Mouse (Mus musculus) MEL (cell line): ENCODE data around the gene Nadk. TPM values are rescaled to one million over a fixed set of nuclear protein-coding genes. Genes with fewer than 3 reads are reported as not detected.

Experiments
- DNase-seq: peaks from one replicate; pipeline ENCODE4 v3.0.0; 2011; ENCODE audit warnings: low read depth, low spot score
- H3K27ac ChIP-seq: 2 replicates; pipeline ENCODE4 v1.5.1; 2012; ENCODE audit warnings: low read depth, mild to moderate bottlenecking, control low read depth, low read length, moderate library complexity; ENCODE audit not compliant: control insufficient read depth
- H3K27me3 ChIP-seq, 2 experiments: fragments of 150-350 bp in 1 of 2; sonication (generic) in 1 of 2; 2 replicates each; pipeline ENCODE4 v1.6.1; 2012; ENCODE audit warnings: low read length in 2 of 2, mild to moderate bottlenecking in 2 of 2, improper control_type of control experiment in 1 of 2, moderate library complexity in 1 of 2; ENCODE audit not compliant: insufficient read depth in 2 of 2, control insufficient read depth in 1 of 2
- H3K36me3 ChIP-seq, 2 experiments: 2 replicates each; pipeline ENCODE4 v1.6.1; 2012 to 2014; ENCODE audit warnings: low read length in 2 of 2, improper control_type of control experiment in 1 of 2, inconsistent platforms in 1 of 2, mild to moderate bottlenecking in 1 of 2; ENCODE audit not compliant: insufficient read depth in 2 of 2, control insufficient read depth in 1 of 2
- H3K4me1 ChIP-seq, 2 experiments: fragments of 150-350 bp in 1 of 2; sonication (generic) in 1 of 2; 2 replicates each; pipeline ENCODE4 v1.6.1; 2012; ENCODE audit warnings: low read length in 2 of 2, improper control_type of control experiment in 1 of 2, mild to moderate bottlenecking in 1 of 2; ENCODE audit not compliant: insufficient read depth in 2 of 2, control insufficient read depth in 1 of 2
- H3K4me3 ChIP-seq, 2 experiments: fragments of 150-350 bp in 1 of 2; sonication (generic) in 1 of 2; 2 replicates each; pipeline ENCODE4 v1.5.1; 2012; ENCODE audit warnings: low read depth in 2 of 2, low read length in 2 of 2, mild to moderate bottlenecking in 2 of 2, moderate library complexity in 2 of 2, control low read depth in 1 of 2, improper control_type of control experiment in 1 of 2; ENCODE audit not compliant: control insufficient read depth in 1 of 2, insufficient read depth in 1 of 2
- H3K79me2 ChIP-seq: 2 replicates; pipeline ENCODE4 v1.6.1; 2012; ENCODE audit warnings: mild to moderate bottlenecking, low read length, moderate library complexity; ENCODE audit not compliant: control insufficient read depth, poor library complexity, insufficient read depth
- H3K9ac ChIP-seq: 2 replicates; pipeline ENCODE4 v1.6.1; 2012; ENCODE audit warnings: low read depth, mild to moderate bottlenecking, control low read depth, low read length, moderate library complexity; ENCODE audit not compliant: control insufficient read depth, poor library complexity, severe bottlenecking
- H3K9me3 ChIP-seq: fragments of 150-350 bp; sonication (generic); replicated peaks from 2 replicates; pipeline ENCODE4 v1.6.1; 2012; ENCODE audit warnings: mild to moderate bottlenecking, low read length, improper control_type of control experiment, moderate library complexity; ENCODE audit not compliant: insufficient read depth
- CHD1 ChIP-seq: IDR thresholded peaks from 2 replicates; pipeline ENCODE4 v1.6.1; 2012; ENCODE audit warnings: low read depth, mild to moderate bottlenecking, inconsistent platforms, low read length, improper control_type of control experiment
- CHD2 ChIP-seq: IDR thresholded peaks from 2 replicates; pipeline ENCODE4 v1.6.1; 2011; ENCODE audit warnings: low read length, improper control_type of control experiment
- CTCF ChIP-seq, 3 experiments: IDR thresholded peaks in 2 of 3; conservative IDR thresholded peaks in 1 of 3; 2 replicates each; pipeline ENCODE4 v1.5.1; 2011 to 2012; ENCODE audit warnings: low read length in 3 of 3, low read depth in 2 of 3, mild to moderate bottlenecking in 2 of 3, improper control_type of control experiment in 1 of 3, inconsistent platforms in 1 of 3, mixed read lengths in 1 of 3, moderate library complexity in 1 of 3; ENCODE audit not compliant: control insufficient read depth in 1 of 3, insufficient read depth in 1 of 3, poor library complexity in 1 of 3, severe bottlenecking in 1 of 3
- ELF1 ChIP-seq: IDR thresholded peaks from 2 replicates; pipeline ENCODE4 v1.6.1; 2014; ENCODE audit warnings: low read depth, mild to moderate bottlenecking, inconsistent platforms, low read length, improper control_type of control experiment, moderate library complexity
- ETS1 ChIP-seq: IDR thresholded peaks from 2 replicates; pipeline ENCODE4 v1.6.1; 2012; ENCODE audit warnings: low read depth, mild to moderate bottlenecking, inconsistent platforms, low read length, improper control_type of control experiment, moderate library complexity
- JUND ChIP-seq: IDR thresholded peaks from 2 replicates; pipeline ENCODE4 v1.6.1; 2011; ENCODE audit warnings: low read depth, mild to moderate bottlenecking, improper control_type of control experiment, low read length
- MAFK ChIP-seq: IDR thresholded peaks from 2 replicates; pipeline ENCODE4 v1.6.1; 2011; ENCODE audit warnings: low read depth, mild to moderate bottlenecking, low read length, improper control_type of control experiment, borderline replicate concordance
- MEF2A ChIP-seq: IDR thresholded peaks from 2 replicates; pipeline ENCODE4 v1.6.1; 2014; ENCODE audit warnings: low read depth, mild to moderate bottlenecking, inconsistent platforms, low read length, improper control_type of control experiment; ENCODE audit not compliant: poor library complexity, insufficient replicate concordance, severe bottlenecking; ENCODE audit errors: extremely low read depth
- MXI1 ChIP-seq: IDR thresholded peaks from 2 replicates; pipeline ENCODE4 v1.6.1; 2011; ENCODE audit warnings: mild to moderate bottlenecking, low read depth, low read length, improper control_type of control experiment
- MYC ChIP-seq: IDR thresholded peaks from 2 replicates; pipeline ENCODE4 v1.6.1; 2011; ENCODE audit warnings: low read depth, mild to moderate bottlenecking, low read length, improper control_type of control experiment, moderate library complexity
- POLR2A ChIP-seq, 2 experiments: IDR thresholded peaks; 2 replicates each; pipeline ENCODE4 v1.6.1; 2011 to 2012; ENCODE audit warnings: low read length in 2 of 2, mild to moderate bottlenecking in 2 of 2, control low read depth in 1 of 2, improper control_type of control experiment in 1 of 2, low read depth in 1 of 2, moderate library complexity in 1 of 2; ENCODE audit not compliant: control insufficient read depth in 1 of 2, insufficient read depth in 1 of 2, poor library complexity in 1 of 2
- POLR2AphosphoS2 ChIP-seq: IDR thresholded peaks from 2 replicates; pipeline ENCODE4 v1.6.1; 2011; ENCODE audit warnings: low read length, improper control_type of control experiment
- POLR2AphosphoS5 ChIP-seq: IDR thresholded peaks from 2 replicates; pipeline ENCODE4 v1.6.1; 2012; ENCODE audit warnings: low read depth, borderline replicate concordance, mild to moderate bottlenecking, inconsistent platforms, low read length, moderate library complexity, mixed read lengths
- RAD21 ChIP-seq: IDR thresholded peaks from 2 replicates; pipeline ENCODE4 v1.6.1; 2011; ENCODE audit warnings: mild to moderate bottlenecking, low read depth, low read length, improper control_type of control experiment
- RCOR1 ChIP-seq: IDR thresholded peaks from 2 replicates; pipeline ENCODE4 v1.6.1; 2012; ENCODE audit warnings: low read depth, mild to moderate bottlenecking, inconsistent platforms, low read length, improper control_type of control experiment
- SMC3 ChIP-seq: IDR thresholded peaks from 2 replicates; pipeline ENCODE4 v1.6.1; 2011; ENCODE audit warnings: low read depth, low read length, improper control_type of control experiment
- TAL1 ChIP-seq: IDR thresholded peaks from 2 replicates; pipeline ENCODE4 v1.6.1; 2012; ENCODE audit warnings: mild to moderate bottlenecking, inconsistent platforms, low read length, moderate library complexity, mixed read lengths
- TBP ChIP-seq: IDR thresholded peaks from 2 replicates; pipeline ENCODE4 v1.8.0; 2011; ENCODE audit warnings: low read depth, low read length, improper control_type of control experiment
- TCF12 ChIP-seq: IDR thresholded peaks from 2 replicates; pipeline ENCODE4 v1.6.1; 2014; ENCODE audit warnings: low read depth, mild to moderate bottlenecking, inconsistent platforms, low read length, improper control_type of control experiment, moderate library complexity
- UBTF ChIP-seq: IDR thresholded peaks from 2 replicates; pipeline ENCODE4 v1.6.1; 2012; ENCODE audit warnings: low read depth, mild to moderate bottlenecking, inconsistent platforms, low read length, improper control_type of control experiment, moderate library complexity, borderline replicate concordance; ENCODE audit not compliant: insufficient read depth
- USF2 ChIP-seq, 2 experiments: IDR thresholded peaks; 2 replicates each; pipeline ENCODE4 v1.6.1; 2011 to 2012; ENCODE audit warnings: improper control_type of control experiment in 2 of 2, low read length in 2 of 2, borderline replicate concordance in 1 of 2, inconsistent platforms in 1 of 2, low read depth in 1 of 2, mild to moderate bottlenecking in 1 of 2; ENCODE audit not compliant: insufficient read depth in 1 of 2
- ZC3H11A ChIP-seq: IDR thresholded peaks from 2 replicates; pipeline ENCODE4 v1.6.1; 2012; ENCODE audit warnings: low read depth, mild to moderate bottlenecking, inconsistent platforms, low read length, improper control_type of control experiment
- ZKSCAN1 ChIP-seq: IDR thresholded peaks from 2 replicates; pipeline ENCODE4 v1.6.1; 2012; ENCODE audit warnings: low read depth, mild to moderate bottlenecking, inconsistent platforms, low read length, improper control_type of control experiment, moderate library complexity
- polyA plus RNA-seq, 2 experiments: library from polyadenylated mRNA; stranded (reverse) in 1 of 2; unstranded in 1 of 2; fragments of >175 nt in 1 of 2; fragments of >200 nt in 1 of 2; gene quantifications; 2 replicates each; pipeline versions ENCODE4 v1.2.1 to v1.2.4; 2012; ENCODE audit warnings: low replicate concordance in 2 of 2, low read depth in 1 of 2; ENCODE audit not compliant: insufficient read length in 2 of 2, insufficient read depth in 1 of 2, missing spikeins in 1 of 2
- total RNA-seq: library from RNA; depleted of rRNA; stranded (reverse); fragments of 300-350 nt; gene quantifications from 2 replicates; pipeline ENCODE4 v1.2.3, GENCODE M21; 2012

The Nadk gene
- total and polyA plus RNA-seq, 3 experiments, result 53.2 to 258 (median 151) TPM

DNA sequence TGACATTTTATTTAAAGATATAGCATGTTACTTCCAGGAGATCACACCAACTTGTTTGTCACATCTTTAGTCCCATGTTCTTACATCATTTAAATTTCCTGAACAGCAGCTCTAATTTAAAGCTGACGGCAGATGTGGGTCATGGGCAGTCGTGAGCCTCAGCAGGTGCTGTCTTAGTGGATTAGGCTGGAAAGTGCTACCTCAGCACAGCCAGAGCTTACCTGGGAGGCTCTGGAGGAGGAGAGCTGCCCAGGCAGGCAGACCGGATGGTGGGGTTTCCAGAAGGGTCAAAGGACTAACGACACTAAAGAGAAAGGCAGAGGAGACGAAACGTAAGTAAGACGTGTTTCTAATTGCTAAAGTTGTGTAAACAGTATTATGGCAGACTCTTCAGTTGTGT is 39.9 kb upstream of the Nadk start:
- TF ChIP-seq CHD2, result no peak
- no peak for TF ChIP-seq POLR2AphosphoS2
- TF ChIP-seq CTCF (IDR thresholded peaks at IDR 0.05 in 2 of 3, conservative IDR thresholded peaks at IDR 0.05 in 1 of 3; ENCODE audit: control insufficient read depth in 1 of 3, insufficient read depth in 1 of 3, low read depth in 2 of 3, low read length in 3 of 3, poor library complexity in 1 of 3, severe bottlenecking in 1 of 3), result no peak
- no peak for TF ChIP-seq RAD21
- no peak for TF ChIP-seq JUND
- no peak for TF ChIP-seq MYC
- TF ChIP-seq TAL1, result no peak
- no peak for TF ChIP-seq SMC3
- no peak for TF ChIP-seq MEF2A
- TF ChIP-seq ETS1, result no peak
- no peak for TF ChIP-seq MXI1
- no peak for TF ChIP-seq MAFK
- TF ChIP-seq USF2 (IDR thresholded peaks at IDR 0.05; ENCODE audit: borderline replicate concordance in 1 of 2, insufficient read depth in 1 of 2, low read depth in 1 of 2, low read length in 2 of 2), result no peak
- no peak for TF ChIP-seq CHD1
- TF ChIP-seq ZC3H11A, result no peak
- no peak for TF ChIP-seq POLR2AphosphoS5
- H3K4me1 ChIP-seq, result no peaks in the 10 kb centered on the region
- no peak overlapping the region for H3K9ac ChIP-seq
- DNase-seq, result no peak
- H3K4me3 ChIP-seq, result no peak overlapping the region
- H3K79me2 ChIP-seq, result peaks cover 16% of the 10 kb centered on the region
- H3K9me3 ChIP-seq, result no peaks in the 10 kb centered on the region
- peaks cover 0 to 4% of the 10 kb centered on the region in 2 experiments; a peak in 2 of 4 replicates for H3K36me3 ChIP-seq
- no peaks in the 10 kb centered on the region for H3K27me3 ChIP-seq
- no peak overlapping the region for H3K27ac ChIP-seq

GRCm38 (mm10) chr4:155525751-155526150 is 36.4 kb upstream of the Nadk start:
- Histone ChIP-seq H3K9ac (no peak overlapping the region), H3K36me3 (peaks cover 4 to 20% of the 10 kb centered on the region in 2 experiments; a peak in 3 of 4 replicates), H3K9me3 (no peaks in the 10 kb centered on the region), H3K27ac (no peak overlapping the region), H3K4me1 (peaks cover 0 to 5% of the 10 kb centered on the region in 2 experiments; a peak in 1 of 4 replicates), H3K4me3 (no peak overlapping the region), H3K27me3 (no peaks in the 10 kb centered on the region), H3K79me2 (peaks cover 15% of the 10 kb centered on the region)
- DNase-seq, result no peak
- TF ChIP-seq RCOR1, result no peak
- TF ChIP-seq ZKSCAN1, result no peak
- no peak for TF ChIP-seq TCF12
- no peak for TF ChIP-seq TBP
- TF ChIP-seq UBTF, result no peak
- no peak for TF ChIP-seq ZC3H11A
- no peak for TF ChIP-seq JUND
- no peak for TF ChIP-seq MYC
- no peak for TF ChIP-seq ELF1
- no peak for TF ChIP-seq USF2 (IDR thresholded peaks at IDR 0.05; ENCODE audit: borderline replicate concordance in 1 of 2, insufficient read depth in 1 of 2, low read depth in 1 of 2, low read length in 2 of 2)
- TF ChIP-seq POLR2A (IDR thresholded peaks at IDR 0.05; ENCODE audit: control insufficient read depth in 1 of 2, insufficient read depth in 1 of 2, low read depth in 1 of 2, low read length in 2 of 2, poor library complexity in 1 of 2), result no peak
- TF ChIP-seq ETS1, result no peak
- no peak for TF ChIP-seq POLR2AphosphoS5
- no peak for TF ChIP-seq SMC3
